Mouse (Mus musculus) urinary bladder, postnatal 36 days (tissue): ENCODE data around the gene Zfp990.
"Not testable (repeated sequence)": the region's sequence is repeated elsewhere in the genome, so short reads cannot be mapped to it uniquely, and the experiment has no call there.

Experiments used
- DNase-seq, 2 experiments: peaks; one replicate each; pipeline ENCODE4 v3.0.0; 2022; ENCODE audit warnings: low spot score in 2 of 2, mixed read lengths in 1 of 2

Zfp990 gene

DNA sequence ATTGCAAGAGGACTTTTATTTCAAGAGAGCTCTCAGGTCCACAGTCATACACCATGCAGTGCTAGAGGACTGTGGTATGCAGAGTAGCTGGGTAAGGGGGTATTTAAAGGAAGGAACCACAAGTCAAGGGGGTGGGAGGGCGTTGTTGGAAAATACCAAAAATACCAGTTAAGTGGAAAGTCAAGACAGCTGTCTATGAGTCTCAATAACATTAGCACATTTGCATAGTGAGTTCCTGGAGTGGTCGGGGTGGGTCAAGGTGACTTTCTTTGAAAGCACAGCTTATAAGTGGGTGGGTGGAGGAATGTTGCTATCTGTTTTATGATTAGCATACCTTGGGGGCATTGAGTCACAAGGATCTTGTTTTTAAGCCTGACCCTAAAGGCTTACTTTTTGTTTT lies 75.5 kb downstream of the Zfp990 start:
- not testable (repeated sequence) for DNase-seq
